Mouse (Mus musculus) lung, embryonic 15.5 days (tissue): Measurements from ENCODE around the gene Ehd2. TPM values are rescaled to one million over a fixed set of nuclear protein-coding genes. Genes with fewer than 3 reads are reported as not detected.

Experiments
- ATAC-seq: fragments of 200-750 bp; cut with Nextera tagmentation; 2 replicates; pipeline ENCODE4 v1.8.0; 2017; ENCODE audit warnings: moderate number of reproducible peaks, borderline replicate concordance; ENCODE audit not compliant: low FRiP score, low TSS enrichment; ENCODE audit errors: extremely low read depth
- H3K27ac ChIP-seq: fragments of 300-500 bp; sonication (generic); 2 replicates; pipeline ENCODE4 v1.5.1; 2015; ENCODE audit warnings: moderate library complexity, mild to moderate bottlenecking, inconsistent platforms
- H3K27me3 ChIP-seq: fragments of 300-500 bp; sonication (generic); 2 replicates; pipeline ENCODE4 v1.6.1; 2015; ENCODE audit warnings: inconsistent platforms
- H3K36me3 ChIP-seq: fragments of 300-500 bp; sonication (generic); 2 replicates; pipeline ENCODE4 v1.6.1; 2015; ENCODE audit warnings: inconsistent platforms
- H3K4me1 ChIP-seq: fragments of 300-500 bp; sonication (generic); 2 replicates; pipeline ENCODE4 v1.6.1; 2015; ENCODE audit warnings: inconsistent platforms
- H3K4me2 ChIP-seq: fragments of 300-500 bp; sonication (generic); 2 replicates; pipeline ENCODE4 v1.6.1; 2015; ENCODE audit warnings: inconsistent platforms, mild to moderate bottlenecking, moderate library complexity
- H3K4me3 ChIP-seq: fragments of 300-500 bp; sonication (generic); 2 replicates; pipeline ENCODE4 v1.5.1; 2015; ENCODE audit warnings: mild to moderate bottlenecking, inconsistent platforms
- H3K9ac ChIP-seq: fragments of 300-500 bp; sonication (generic); 2 replicates; pipeline ENCODE4 v1.6.1; 2015; ENCODE audit warnings: inconsistent platforms
- H3K9me3 ChIP-seq: fragments of 300-500 bp; sonication (generic); 2 replicates; pipeline ENCODE4 v1.6.1; 2016; ENCODE audit warnings: inconsistent platforms
- WGBS: fragments of 180-500 bp; shearing (Covaris S2); methylation state at CpG from one replicate; pipeline ENCODE4 v1.1.7; 2015; 5-methylcytosine and 5-hydroxymethylcytosine counted together
- polyA plus RNA-seq: library from polyadenylated mRNA; unstranded; fragments of >200 nt; fragmentation: Nextera tagmentation; extraction: Ambion mirVana; gene quantifications from 2 replicates; pipeline ENCODE4 v1.2.1, GENCODE M21; 2015

Ehd2 gene
- polyA plus RNA-seq, 1 experiment from 2014 or later, result 89.9 TPM

GRCm38 (mm10) chr7:15938621-15939020 is 28.7 kb downstream of the Ehd2 start:
- Histone ChIP-seq H3K27me3 (no peaks in the 10 kb centered on the region), H3K4me3 (no peak overlapping the region), H3K27ac (no peak overlapping the region), H3K4me2 (no peak overlapping the region), H3K4me1 (no peaks in the 10 kb centered on the region), H3K9me3 (no peaks in the 10 kb centered on the region), H3K9ac (no peak overlapping the region), H3K36me3 (peaks cover 76% of the 10 kb centered on the region)
- 93% methylated on average over 3 of the region's 3 CpGs for WGBS
- ATAC-seq, result no peak

GRCm38 (mm10) chr7:15937491-15937890 is 29.9 kb downstream of the Ehd2 start:
- 77% methylated on average over 5 of the region's 5 CpGs for WGBS
- H3K36me3 ChIP-seq, result peaks cover 65% of the 10 kb centered on the region
- no peak for ATAC-seq

GRCm38 (mm10) chr7:15933437-15934359 is 33.7 kb downstream of the Ehd2 start:
- H3K4me1 ChIP-seq, result no peaks in the 10 kb centered on the region
- H3K9ac ChIP-seq, result no peak overlapping the region
- H3K27me3 ChIP-seq, result no peaks in the 10 kb centered on the region
- no peak overlapping the region for H3K4me3 ChIP-seq
- H3K9me3 ChIP-seq, result no peaks in the 10 kb centered on the region
- 0 out of 2 replicates have a peak, but pooled peaks have one; percentile 51 for ATAC-seq
- no peak overlapping the region; the same call in 1 of the 2 replicates for H3K4me2 ChIP-seq
- H3K27ac ChIP-seq, result peak overlapping the region; percentile 81
- 37% methylated on average over 16 of the region's 16 CpGs for WGBS
- H3K36me3 ChIP-seq, result peaks cover 27% of the 10 kb centered on the region

More at GRCm38 (mm10) chr7:15937491-15937890, 29.9 kb downstream of the Ehd2 start:
- H3K27ac ChIP-seq, result no peak overlapping the region
- H3K27me3 ChIP-seq, result no peaks in the 10 kb centered on the region
- H3K4me2 ChIP-seq, result no peak overlapping the region
- no peaks in the 10 kb centered on the region for H3K9me3 ChIP-seq
- H3K9ac ChIP-seq, result no peak overlapping the region
- no peak overlapping the region for H3K4me3 ChIP-seq
- no peaks in the 10 kb centered on the region for H3K4me1 ChIP-seq

- Histone ChIP-seq H3K27ac (no peak overlapping the region), H3K4me1 (no peaks in the 10 kb centered on the region), H3K4me3 (no peak overlapping the region), H3K9me3 (no peaks in the 10 kb centered on the region), H3K9ac (no peak overlapping the region), H3K27me3 (no peaks in the 10 kb centered on the region), H3K36me3 (peaks cover 6% of the 10 kb centered on the region; the same call in 1 of the 2 replicates), H3K4me2 (no peak overlapping the region)
- WGBS, result 71% methylated on average over 3 of the region's 3 CpGs
- no peak for ATAC-seq
Measured at GRCm38 (mm10) chr7:15931635-15932034, 35.7 kb downstream of the Ehd2 start.

- no peak overlapping the region for H3K27ac ChIP-seq
- 50% methylated on average over 2 of the region's 2 CpGs for WGBS
- ATAC-seq, result no peak
- no peak overlapping the region for H3K9ac ChIP-seq
- H3K4me3 ChIP-seq, result no peak overlapping the region
- no peaks in the 10 kb centered on the region for H3K27me3 ChIP-seq
- no peaks in the 10 kb centered on the region for H3K4me1 ChIP-seq
- no peaks in the 10 kb centered on the region for H3K9me3 ChIP-seq
- H3K36me3 ChIP-seq, result no peaks in the 10 kb centered on the region
- no peak overlapping the region for H3K4me2 ChIP-seq
Measured at GRCm38 (mm10) chr7:15930543-15930942, 36.8 kb downstream of the Ehd2 start.

- no peak overlapping the region for H3K9ac ChIP-seq
- ATAC-seq, result peak; percentile 58; the same call in 1 of the 2 replicates
- no peaks in the 10 kb centered on the region for H3K36me3 ChIP-seq
- WGBS, result 22% methylated on average over 4 of the region's 4 CpGs
- no peak overlapping the region for H3K4me2 ChIP-seq
- H3K4me1 ChIP-seq, result no peaks in the 10 kb centered on the region
- H3K4me3 ChIP-seq, result no peak overlapping the region
- no peak overlapping the region for H3K27ac ChIP-seq
- H3K9me3 ChIP-seq, result no peaks in the 10 kb centered on the region
- no peaks in the 10 kb centered on the region for H3K27me3 ChIP-seq
Measured at GRCm38 (mm10) chr7:15929910-15930309, 37.5 kb downstream of the Ehd2 start.

- peak; percentile 96 for ATAC-seq
- Histone ChIP-seq H3K27ac (peak within 1 kb of the TSS; percentile 58), H3K36me3 (peaks cover 25% of the 10 kb centered on the region)
Measured at GRCm38 (mm10) chr7:15922220-15922773, 45.1 kb downstream of the Ehd2 start, which contains the start of gene Selenow. Gene Selenow (minus strand): TSS chr7:15922402.

GRCm38 (mm10) chr7:15921796-15922195 is 45.6 kb downstream of the Ehd2 start:
- no peaks in the 10 kb centered on the region for H3K27me3 ChIP-seq
- peaks cover 20% of the 10 kb centered on the region for H3K4me1 ChIP-seq
- WGBS, result 1% methylated on average over 10 of the region's 10 CpGs
- H3K9ac ChIP-seq, result peak overlapping the region; percentile 71
- H3K9me3 ChIP-seq, result no peaks in the 10 kb centered on the region
- peak overlapping the region; percentile 79 for H3K4me2 ChIP-seq
- peaks cover 30% of the 10 kb centered on the region for H3K36me3 ChIP-seq
- peak overlapping the region; percentile 58 for H3K27ac ChIP-seq
- ATAC-seq, result peak; percentile 41; the same call in 1 of the 2 replicates
- peak overlapping the region; percentile 68 for H3K4me3 ChIP-seq

More at GRCm38 (mm10) chr7:15922220-15922773, 45.1 kb downstream of the Ehd2 start, which contains the start of gene Selenow:
- Histone ChIP-seq H3K9me3 (no peaks in the 10 kb centered on the region), H3K27me3 (no peaks in the 10 kb centered on the region), H3K4me3 (peak within 1 kb of the TSS; percentile 68), H3K4me2 (peak within 1 kb of the TSS; percentile 79), H3K9ac (peak within 1 kb of the TSS; percentile 71), H3K4me1 (peaks cover 20% of the 10 kb centered on the region)
- WGBS, result under 1% methylated on average over 33 of the region's 33 CpGs

- 76% methylated on average over 6 of the region's 6 CpGs for WGBS
- Histone ChIP-seq H3K9ac (no peak overlapping the region), H3K9me3 (no peaks in the 10 kb centered on the region), H3K36me3 (peaks cover 35% of the 10 kb centered on the region), H3K4me3 (peak overlapping the region; percentile 68), H3K4me1 (peaks cover 20% of the 10 kb centered on the region), H3K27me3 (no peaks in the 10 kb centered on the region), H3K27ac (no peak overlapping the region), H3K4me2 (peak overlapping the region; percentile 79)
- ATAC-seq, result no peak
Measured at GRCm38 (mm10) chr7:15920645-15921190, 46.6 kb downstream of the Ehd2 start.

GRCm38 (mm10) chr7:15919947-15920346 is 47.4 kb downstream of the Ehd2 start:
- Histone ChIP-seq H3K27ac (no peak overlapping the region), H3K9ac (no peak overlapping the region), H3K4me1 (peaks cover 20% of the 10 kb centered on the region), H3K9me3 (no peaks in the 10 kb centered on the region), H3K4me2 (0 out of 2 replicates have a peak overlapping the region, but pooled peaks have one; percentile 79), H3K27me3 (no peaks in the 10 kb centered on the region), H3K4me3 (no peak overlapping the region; the same call in 1 of the 2 replicates), H3K36me3 (peaks cover 35% of the 10 kb centered on the region)
- WGBS, result 93% methylated on average over 9 of the region's 9 CpGs
- no peak for ATAC-seq

GRCm38 (mm10) chr7:15918371-15918770 is 49.0 kb downstream of the Ehd2 start:
- H3K4me3 ChIP-seq, result no peak overlapping the region
- H3K9ac ChIP-seq, result no peak overlapping the region
- H3K4me1 ChIP-seq, result peaks cover 20% of the 10 kb centered on the region
- H3K9me3 ChIP-seq, result no peaks in the 10 kb centered on the region
- no peaks in the 10 kb centered on the region for H3K27me3 ChIP-seq
- H3K4me2 ChIP-seq, result no peak overlapping the region
- ATAC-seq, result no peak
- H3K27ac ChIP-seq, result no peak overlapping the region
- H3K36me3 ChIP-seq, result peaks cover 35% of the 10 kb centered on the region
